22 mouse cellular contexts compared by ENCODE assay signal in the genomic region with DNA sequence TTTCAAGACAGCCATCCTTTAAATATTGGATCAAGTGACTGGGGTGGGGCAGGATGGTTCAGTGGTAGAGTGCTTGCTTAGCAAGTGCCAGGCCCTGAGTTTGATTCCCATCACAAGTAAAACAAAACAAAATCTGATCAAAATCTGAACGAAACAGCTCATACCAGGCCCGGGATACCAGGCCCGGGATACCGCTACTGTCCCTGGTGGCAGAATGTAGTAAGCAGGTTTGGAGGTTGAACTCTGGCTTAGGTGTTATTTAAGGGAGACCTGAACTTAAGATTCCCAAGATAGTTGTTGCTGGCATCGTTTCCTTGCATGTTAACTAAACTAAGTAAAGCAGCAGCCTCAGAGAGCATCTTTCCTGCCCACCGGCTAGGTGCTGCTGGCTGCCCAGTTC. TPM values are rescaled to one million over a fixed set of nuclear protein-coding genes. Genes with fewer than 3 reads are reported as not detected.
DNase-seq lines count a peak whose midpoint lies in the region; ATAC-seq and TF ChIP-seq lines count a peak whose summit lies in the region.
"Had no signal": no experiment of that assay in that cellular context is flagged by ENCODE, and none has a peak within 500 bp of the region (broad histone marks: within the 10 kb centered on the region; RNA-seq: fewer than 3 reads in every experiment).

No protein-coding gene starts in this region.

- TF ChIP-seq EP300 in liver, embryonic 14.5 days (IDR thresholded peaks at IDR 0.05; ENCODE audit: low read depth): no peak

- TF ChIP-seq CTCF in forebrain, postnatal 0 days (IDR thresholded peaks at IDR 0.05; ENCODE audit: low read depth): peak; percentile 35
- peak; percentile 16; the same call in 1 of the 2 replicates for TF ChIP-seq CTCF in liver, embryonic 14.5 days (IDR thresholded peaks at IDR 0.05; ENCODE audit: low read depth)
- TF ChIP-seq CTCF in E14TG2a.4 (conservative IDR thresholded peaks at IDR 0.05; ENCODE audit: low read length): peak; percentile 20; the same call in 1 of the 2 replicates
- TF ChIP-seq CTCF in brain, embryonic 14.5 days (IDR thresholded peaks at IDR 0.05; ENCODE audit: borderline replicate concordance, extremely low read depth, insufficient read depth, insufficient read length): peak; percentile 13; the same call in 1 of the 2 replicates

- peaks cover 7% of the 10 kb centered on the region for H3K4me1 ChIP-seq in forebrain, postnatal 0 days (ENCODE audit: insufficient read depth)
- H3K4me1 ChIP-seq in forebrain, embryonic 15.5 days: peaks cover 12% of the 10 kb centered on the region
- H3K4me1 ChIP-seq in liver, embryonic 14.5 days (replicated peaks; ENCODE audit: control insufficient read depth in 2 of 2, insufficient read depth in 2 of 2, low read length in 1 of 2): no peaks in the 10 kb centered on the region; a peak in 1 of 4 replicates
- peaks cover 18% of the 10 kb centered on the region for H3K4me1 ChIP-seq in liver, embryonic 12.5 days
- H3K4me1 ChIP-seq in E14TG2a.4 (replicated peaks; ENCODE audit: low read depth, low read length): peaks cover 35% of the 10 kb centered on the region

- H3K4me2 ChIP-seq in forebrain, postnatal 0 days (ENCODE audit: low read depth): no peak overlapping the region
- no peak overlapping the region for H3K4me2 ChIP-seq in forebrain, embryonic 15.5 days (replicated peaks)
- no peak overlapping the region for H3K4me2 ChIP-seq in liver, embryonic 14.5 days (ENCODE audit: low read depth)
- no peak overlapping the region for H3K4me2 ChIP-seq in liver, embryonic 12.5 days
- H3K4me2 ChIP-seq: forebrain, embryonic 13.5 days; heart, embryonic 12.5 days; hindbrain, embryonic 12.5 days; neural tube, embryonic 12.5 days had no signal

- no peak overlapping the region for H3K9ac ChIP-seq in forebrain, postnatal 0 days
- H3K9ac ChIP-seq in forebrain, embryonic 15.5 days (replicated peaks): no peak overlapping the region
- no peak overlapping the region for H3K9ac ChIP-seq in liver, embryonic 14.5 days (replicated peaks)
- no peak overlapping the region for H3K9ac ChIP-seq in liver, embryonic 12.5 days
- H3K9ac ChIP-seq: forebrain, embryonic 13.5 days; heart, embryonic 12.5 days; hindbrain, embryonic 12.5 days; neural tube, embryonic 12.5 days had no signal

- H3K27me3 ChIP-seq in forebrain, postnatal 0 days (ENCODE audit: insufficient read depth, low read length): no peaks in the 10 kb centered on the region
- H3K27me3 ChIP-seq in forebrain, embryonic 15.5 days: no peaks in the 10 kb centered on the region
- H3K27me3 ChIP-seq in liver, embryonic 14.5 days (ENCODE audit: control insufficient read depth, insufficient read depth, low read length): no peaks in the 10 kb centered on the region
- no peaks in the 10 kb centered on the region for H3K27me3 ChIP-seq in liver, embryonic 12.5 days (replicated peaks)
- no peaks in the 10 kb centered on the region for H3K27me3 ChIP-seq in E14TG2a.4 (ENCODE audit: insufficient read depth, low read length)
- H3K27me3 ChIP-seq: forebrain, embryonic 13.5 days; heart, embryonic 12.5 days; hindbrain, embryonic 12.5 days; megakaryocyte, embryonic 14.5 days; neural tube, embryonic 12.5 days had no signal

- peaks cover 14% of the 10 kb centered on the region for H3K36me3 ChIP-seq in forebrain, postnatal 0 days (ENCODE audit: insufficient read depth)
- peaks cover 21% of the 10 kb centered on the region; the same call in 1 of the 2 replicates for H3K36me3 ChIP-seq in forebrain, embryonic 15.5 days
- H3K36me3 ChIP-seq in liver, embryonic 14.5 days (replicated peaks; ENCODE audit: control insufficient read depth, insufficient read depth, low read depth): peaks cover 10% of the 10 kb centered on the region
- peaks cover 52% of the 10 kb centered on the region for H3K36me3 ChIP-seq in liver, embryonic 12.5 days
- peaks cover 44% of the 10 kb centered on the region for H3K36me3 ChIP-seq in E14TG2a.4 (ENCODE audit: insufficient read depth, low read length)

- TF ChIP-seq POLR2A in brain, embryonic 14.5 days (IDR thresholded peaks at IDR 0.05; ENCODE audit: borderline replicate concordance, extremely low read depth, insufficient read depth, insufficient read length, poor library complexity, severe bottlenecking): no peak

- H3K27ac ChIP-seq in forebrain, postnatal 0 days (ENCODE audit: low read depth, low read length): no peak overlapping the region
- no peak overlapping the region for H3K27ac ChIP-seq in forebrain, embryonic 15.5 days (replicated peaks)
- no peak overlapping the region for H3K27ac ChIP-seq in liver, embryonic 14.5 days
- H3K27ac ChIP-seq in liver, embryonic 12.5 days: no peak overlapping the region
- H3K27ac ChIP-seq: forebrain, embryonic 13.5 days; hindbrain, embryonic 12.5 days; left cerebral cortex, adult 2 months; neural tube, embryonic 12.5 days had no signal

- H3K4me3 ChIP-seq in forebrain, postnatal 0 days (ENCODE audit: low read depth, low read length): no peak overlapping the region
- no peak overlapping the region for H3K4me3 ChIP-seq in forebrain, embryonic 15.5 days
- H3K4me3 ChIP-seq in liver, embryonic 14.5 days (ENCODE audit: insufficient read depth in 1 of 2, low read depth in 2 of 2, low read length in 2 of 2): no peak overlapping the region
- H3K4me3 ChIP-seq in liver, embryonic 12.5 days: no peak overlapping the region
- H3K4me3 ChIP-seq in E14TG2a.4 (replicated peaks; ENCODE audit: low read length): no peak overlapping the region
- H3K4me3 ChIP-seq: forebrain, embryonic 13.5 days; heart, embryonic 12.5 days; hindbrain, embryonic 12.5 days; left cerebral cortex, adult 2 months; megakaryocyte, embryonic 14.5 days; neural tube, embryonic 12.5 days had no signal

- WGBS in forebrain, postnatal 0 days: 86% methylated on average over 6 of the region's 6 CpGs
- WGBS in forebrain, embryonic 15.5 days: 86% methylated on average over 6 of the region's 6 CpGs
- 90% methylated on average over 6 of the region's 6 CpGs for WGBS in liver, embryonic 14.5 days (ENCODE audit: insufficient replicate concordance)
- WGBS in liver, embryonic 12.5 days (ENCODE audit: insufficient replicate concordance): 83% methylated on average over 6 of the region's 6 CpGs

- no peaks in the 10 kb centered on the region for H3K9me3 ChIP-seq in forebrain, postnatal 0 days (ENCODE audit: low read length)
- H3K9me3 ChIP-seq in forebrain, embryonic 15.5 days: no peaks in the 10 kb centered on the region
- peaks cover 9% of the 10 kb centered on the region for H3K9me3 ChIP-seq in liver, embryonic 14.5 days (ENCODE audit: control insufficient read depth, low read length)
- peaks cover 13% of the 10 kb centered on the region for H3K9me3 ChIP-seq in liver, embryonic 12.5 days (replicated peaks)
- peaks cover 21% of the 10 kb centered on the region for H3K9me3 ChIP-seq in E14TG2a.4 (ENCODE audit: low read length)
- H3K9me3 ChIP-seq: forebrain, embryonic 13.5 days; hindbrain, embryonic 12.5 days; megakaryocyte, embryonic 14.5 days; neural tube, embryonic 12.5 days had no signal

- ATAC-seq in forebrain, postnatal 0 days: no peak
- ATAC-seq in forebrain, embryonic 15.5 days (replicated peaks): no peak
- no peak for ATAC-seq in liver, embryonic 14.5 days (ENCODE audit: insufficient read depth)
- ATAC-seq in liver, embryonic 12.5 days: no peak
- ATAC-seq: forebrain, embryonic 13.5 days had no signal

- DNase-seq in forebrain, postnatal 0 days: no peak
- no peak for DNase-seq in liver, embryonic 14.5 days (ENCODE audit: low read depth in 3 of 3, low spot score in 3 of 3)
- DNase-seq in brain, embryonic 14.5 days (ENCODE audit: low read depth): no peak
- no peak for DNase-seq in MN1 (ENCODE audit: low spot score)
- DNase-seq: adrenal gland, postnatal 10 days; cerebellum, adult 9-10 months; gastrocnemius, postnatal 10 days; heart, adult 11 months; heart, postnatal 14 days; kidney, postnatal 4 days; lung, postnatal 36 days; midbrain, embryonic 14.5 days; thymus, postnatal 36 days had no signal

RNA-seq across cellular contexts. Expression of a gene that starts 18.6 kb away (rescaled TPM):
- 4.9 and 8.4 TPM in 2 replicates for total RNA-seq in forebrain, postnatal 0 days (2014; rRNA removed)
- polyA plus RNA-seq in forebrain, postnatal 0 days (2015; fragmentation: Nextera tagmentation; extraction: Ambion mirVana): 0.65 and 1.7 TPM in 2 replicates
- polyA plus RNA-seq in forebrain, embryonic 15.5 days (2015; fragmentation: Nextera tagmentation; extraction: Ambion mirVana): 5.5 and 6.9 TPM in 2 replicates
- 4.3 and 4.6 TPM in 2 replicates for polyA plus RNA-seq in liver, embryonic 14.5 days (2012; rRNA removed)
- 2.9 and 3.3 TPM in 2 replicates for polyA plus RNA-seq in liver, embryonic 14.5 days (2014; fragmentation: Nextera tagmentation; extraction: Ambion mirVana)
- 6.7 and 6.8 TPM in 2 replicates for polyA plus RNA-seq in liver, embryonic 12.5 days (2016; fragmentation: Nextera tagmentation; extraction: Ambion mirVana)
- 11.3 and 11.9 TPM in 2 replicates for polyA plus RNA-seq in brain, embryonic 14.5 days (2012; rRNA removed)
